Mouse (Mus musculus): ENCODE results near the gene Nav2. TPM values are rescaled to one million over a fixed set of nuclear protein-coding genes. Genes with fewer than 3 reads are reported as not detected.

Gene Nav2
- polyA plus RNA-seq, 1 experiment from 2014 or later = 7.5 TPM

DNA sequence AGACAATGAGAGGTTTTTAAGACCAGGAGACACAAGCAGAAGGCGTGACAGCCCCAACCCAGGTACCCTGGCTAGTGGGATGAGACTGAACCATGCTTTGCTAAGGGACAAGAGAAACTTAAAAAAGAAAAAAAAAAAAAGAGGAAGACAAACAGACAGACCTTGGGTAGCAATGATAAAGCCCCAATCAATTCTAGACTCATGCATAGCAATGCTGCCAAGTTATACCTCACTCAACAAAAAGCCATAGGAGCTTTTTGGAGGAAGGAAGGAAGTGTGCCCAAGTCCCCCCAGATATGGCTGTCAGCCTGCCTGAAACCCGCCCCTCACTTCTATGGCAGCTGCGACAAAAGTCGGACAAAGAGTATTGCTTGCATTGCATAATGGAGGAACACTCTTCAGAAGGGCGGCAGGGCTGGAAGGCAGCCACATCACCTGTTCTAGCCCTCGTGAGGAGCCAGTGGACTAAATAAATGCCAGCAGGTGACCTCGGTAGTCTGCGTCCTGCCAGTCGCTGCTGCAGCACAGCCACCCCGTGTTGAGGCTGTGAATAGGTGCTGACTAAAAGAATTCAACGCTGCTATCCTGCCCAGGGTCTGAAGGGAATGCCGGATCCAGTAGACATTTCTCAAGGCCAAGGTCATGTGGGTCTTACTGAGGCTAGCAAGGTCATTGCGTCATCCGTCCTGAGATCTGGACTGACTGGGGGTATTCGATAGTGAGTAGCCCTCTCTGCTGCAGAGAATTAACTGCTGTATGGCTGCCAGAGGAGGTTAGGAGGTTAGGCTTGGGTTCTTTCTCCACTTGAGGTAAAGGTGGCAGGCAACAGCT lies 696.7 kb downstream of the Nav2 start:
- H3K27me3 ChIP-seq (ENCODE audit: control insufficient read depth, insufficient read depth, low read length) = no peaks in the 10 kb centered on the region
- no peak overlapping the region for H3K27ac ChIP-seq (replicated peaks; ENCODE audit: low read depth, low read length)
- 0 out of 2 replicates have a peak, but pooled peaks cover 2% of the 10 kb centered on the region for H3K4me1 ChIP-seq (ENCODE audit: control insufficient read depth, insufficient read depth, low read length)
- 90% methylated on average over 15 of the region's 15 CpGs for WGBS
- H3K4me3 ChIP-seq (ENCODE audit: low read depth, low read length) = no peak overlapping the region
- ATAC-seq (ENCODE audit: insufficient number of reproducible peaks, low FRiP score, low TSS enrichment, low read depth) = no peak
- H3K4me2 ChIP-seq (ENCODE audit: low read depth, severe bottlenecking) = no peak overlapping the region
- no peak for DNase-seq (ENCODE audit: low spot score)
- no peak overlapping the region for H3K9ac ChIP-seq (ENCODE audit: low read length)
- no peaks in the 10 kb centered on the region for H3K36me3 ChIP-seq (ENCODE audit: control insufficient read depth, insufficient read depth, low read length)
- no peaks in the 10 kb centered on the region for H3K9me3 ChIP-seq (ENCODE audit: control insufficient read depth, low read length)

DNA sequence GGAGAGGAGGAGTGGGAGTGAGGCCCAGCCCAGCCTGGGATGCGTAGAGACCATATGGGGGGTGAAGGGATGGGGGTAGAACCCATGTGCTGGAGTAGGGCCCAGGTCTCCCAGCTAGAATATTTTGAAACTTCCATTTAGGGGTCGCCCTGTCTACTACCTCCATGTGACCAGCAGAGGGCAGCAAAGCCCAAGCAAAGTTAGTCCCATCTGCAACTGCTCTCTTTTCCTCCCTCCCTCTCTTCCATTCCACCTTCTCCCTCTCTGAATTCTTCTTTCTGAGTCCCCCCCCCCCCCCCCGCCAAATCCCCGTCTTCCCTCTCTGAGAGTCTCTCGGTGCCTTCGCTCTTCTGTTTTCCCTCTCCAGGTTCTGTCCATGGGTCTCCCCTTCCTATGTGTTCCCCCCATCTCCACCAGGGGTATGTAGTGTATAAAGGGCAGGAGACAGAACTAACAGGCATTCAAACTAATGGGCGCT lies 707.8 kb downstream of the Nav2 start:
- no peak overlapping the region for H3K9ac ChIP-seq (ENCODE audit: low read length)
- H3K27ac ChIP-seq (replicated peaks; ENCODE audit: low read depth, low read length) = no peak overlapping the region
- DNase-seq (ENCODE audit: low spot score) (peak; percentile 86), ATAC-seq (ENCODE audit: insufficient number of reproducible peaks, low FRiP score, low TSS enrichment, low read depth) (peak; percentile 55; the same call in 1 of the 2 replicates)
- no peaks in the 10 kb centered on the region for H3K4me1 ChIP-seq (ENCODE audit: control insufficient read depth, insufficient read depth, low read length)
- no peak overlapping the region for H3K4me3 ChIP-seq (ENCODE audit: low read depth, low read length)
- no peaks in the 10 kb centered on the region for H3K27me3 ChIP-seq (ENCODE audit: control insufficient read depth, insufficient read depth, low read length)
- no peaks in the 10 kb centered on the region for H3K9me3 ChIP-seq (ENCODE audit: control insufficient read depth, low read length)
- WGBS = 6% methylated on average over 6 of the region's 7 CpGs
- H3K36me3 ChIP-seq (ENCODE audit: control insufficient read depth, insufficient read depth, low read length) = no peaks in the 10 kb centered on the region
- no peak overlapping the region for H3K4me2 ChIP-seq (ENCODE audit: low read depth, severe bottlenecking)

GRCm38 (mm10) chr7:49617087-49617486 lies 708.6 kb downstream of the Nav2 start:
- DNase-seq (ENCODE audit: low spot score) (no peak), ATAC-seq (ENCODE audit: insufficient number of reproducible peaks, low FRiP score, low TSS enrichment, low read depth) (no peak)
- H3K27ac ChIP-seq (replicated peaks; ENCODE audit: low read depth, low read length) = no peak overlapping the region
- WGBS = 81% methylated on average over 4 of the region's 4 CpGs
- H3K27me3 ChIP-seq (ENCODE audit: control insufficient read depth, insufficient read depth, low read length) = no peaks in the 10 kb centered on the region
- no peaks in the 10 kb centered on the region for H3K36me3 ChIP-seq (ENCODE audit: control insufficient read depth, insufficient read depth, low read length)
- no peaks in the 10 kb centered on the region for H3K4me1 ChIP-seq (ENCODE audit: control insufficient read depth, insufficient read depth, low read length)
- no peak overlapping the region for H3K9ac ChIP-seq (ENCODE audit: low read length)
- no peaks in the 10 kb centered on the region for H3K9me3 ChIP-seq (ENCODE audit: control insufficient read depth, low read length)
- H3K4me2 ChIP-seq (ENCODE audit: low read depth, severe bottlenecking) = no peak overlapping the region
- H3K4me3 ChIP-seq (ENCODE audit: low read depth, low read length) = no peak overlapping the region

DNA sequence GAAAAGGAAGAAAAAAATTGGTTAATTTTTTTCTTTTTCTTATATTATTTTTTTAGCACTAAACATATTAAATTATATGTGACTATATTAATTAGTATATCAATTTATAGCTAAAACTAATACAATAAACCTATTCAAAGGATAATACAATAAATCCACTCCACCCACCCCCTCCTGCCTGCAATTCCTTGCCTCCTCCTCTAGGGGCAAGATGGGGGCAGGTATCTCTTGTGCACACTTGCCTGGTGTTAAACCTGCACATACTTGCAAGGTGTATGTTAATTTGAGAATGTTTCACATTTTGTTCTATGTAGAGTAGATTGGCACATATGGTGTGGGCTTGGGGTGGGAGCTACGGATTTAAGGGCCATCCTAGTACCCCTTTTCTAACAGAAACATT lies 711.6 kb downstream of the Nav2 start:
- no peak overlapping the region for H3K4me3 ChIP-seq (ENCODE audit: low read depth, low read length)
- no peak overlapping the region for H3K27ac ChIP-seq (replicated peaks; ENCODE audit: low read depth, low read length)
- no peaks in the 10 kb centered on the region for H3K9me3 ChIP-seq (ENCODE audit: control insufficient read depth, low read length)
- 78% methylated on average over 1 of the region's 1 CpGs for WGBS
- no peaks in the 10 kb centered on the region for H3K27me3 ChIP-seq (ENCODE audit: control insufficient read depth, insufficient read depth, low read length)
- no peaks in the 10 kb centered on the region for H3K36me3 ChIP-seq (ENCODE audit: control insufficient read depth, insufficient read depth, low read length)
- no peaks in the 10 kb centered on the region for H3K4me1 ChIP-seq (ENCODE audit: control insufficient read depth, insufficient read depth, low read length)
- DNase-seq (ENCODE audit: low spot score) = no peak
- no peak overlapping the region for H3K9ac ChIP-seq (ENCODE audit: low read length)
- no peak for ATAC-seq (ENCODE audit: insufficient number of reproducible peaks, low FRiP score, low TSS enrichment, low read depth)
- no peak overlapping the region for H3K4me2 ChIP-seq (ENCODE audit: low read depth, severe bottlenecking)

DNA sequence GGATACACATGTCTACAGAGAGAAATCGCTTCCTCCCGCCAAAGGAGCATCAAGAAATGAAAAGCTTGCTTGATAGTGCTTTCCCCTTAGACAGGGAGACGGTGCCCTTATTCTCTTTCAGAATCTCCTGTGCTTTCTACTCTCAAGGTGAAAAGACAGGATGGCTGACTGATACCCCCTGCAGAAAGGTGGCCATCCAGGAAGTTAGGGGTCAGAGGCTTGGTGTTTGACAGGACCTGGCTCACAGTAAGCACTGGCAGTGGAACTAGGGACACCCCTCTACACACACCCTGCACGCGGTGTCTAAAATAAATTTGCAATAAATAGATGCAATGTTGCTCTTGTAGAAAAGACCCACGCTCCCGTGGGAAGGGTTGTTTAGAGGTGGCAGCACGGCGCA lies 723.4 kb downstream of the Nav2 start:
- no peak for ATAC-seq (ENCODE audit: insufficient number of reproducible peaks, low FRiP score, low TSS enrichment, low read depth)
- H3K36me3 ChIP-seq (ENCODE audit: control insufficient read depth, insufficient read depth, low read length) = no peaks in the 10 kb centered on the region
- peaks cover 63% of the 10 kb centered on the region for H3K27me3 ChIP-seq (ENCODE audit: control insufficient read depth, insufficient read depth, low read length)
- H3K9me3 ChIP-seq (ENCODE audit: control insufficient read depth, low read length) = no peaks in the 10 kb centered on the region
- no peak overlapping the region for H3K9ac ChIP-seq (ENCODE audit: low read length)
- no peak overlapping the region for H3K27ac ChIP-seq (replicated peaks; ENCODE audit: low read depth, low read length)
- no peak overlapping the region for H3K4me3 ChIP-seq (ENCODE audit: low read depth, low read length)
- no peak for DNase-seq (ENCODE audit: low spot score)
- H3K4me2 ChIP-seq (ENCODE audit: low read depth, severe bottlenecking) = no peak overlapping the region
- 11% methylated on average over 9 of the region's 9 CpGs for WGBS
- H3K4me1 ChIP-seq (ENCODE audit: control insufficient read depth, insufficient read depth, low read length) = no peaks in the 10 kb centered on the region; the same call in none of the 2 replicates

DNA sequence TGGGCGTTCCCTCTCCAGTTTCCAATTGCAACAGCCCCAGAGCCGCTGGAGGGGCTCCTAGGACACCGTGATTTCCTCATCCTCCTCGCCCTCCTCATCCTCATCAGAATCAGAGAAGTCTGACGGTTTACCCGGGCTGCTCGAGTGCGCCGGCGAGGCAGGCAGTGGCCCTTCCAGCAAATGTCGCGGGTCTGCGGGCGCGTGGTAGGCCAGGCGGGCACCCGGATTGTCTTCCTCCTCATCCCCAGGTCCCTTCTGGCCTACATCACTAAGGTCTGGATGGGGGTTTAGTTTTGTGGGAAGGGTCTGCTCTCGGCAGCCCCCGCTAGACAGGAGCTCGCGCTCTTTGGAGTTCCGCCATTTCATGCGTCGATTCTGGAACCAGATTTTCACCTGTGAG lies 723.9 kb downstream of the Nav2 start:
- peak overlapping the region; percentile 12; the same call in 1 of the 2 replicates for H3K4me2 ChIP-seq (ENCODE audit: low read depth, severe bottlenecking)
- H3K36me3 ChIP-seq (ENCODE audit: control insufficient read depth, insufficient read depth, low read length) = no peaks in the 10 kb centered on the region
- H3K27ac ChIP-seq (replicated peaks; ENCODE audit: low read depth, low read length) = no peak overlapping the region
- peaks cover 67% of the 10 kb centered on the region for H3K27me3 ChIP-seq (ENCODE audit: control insufficient read depth, insufficient read depth, low read length)
- H3K4me1 ChIP-seq (ENCODE audit: control insufficient read depth, insufficient read depth, low read length) = no peaks in the 10 kb centered on the region; the same call in none of the 2 replicates
- DNase-seq (ENCODE audit: low spot score) (peak; percentile 46), ATAC-seq (ENCODE audit: insufficient number of reproducible peaks, low FRiP score, low TSS enrichment, low read depth) (no peak)
- H3K9me3 ChIP-seq (ENCODE audit: control insufficient read depth, low read length) = no peaks in the 10 kb centered on the region
- no peak overlapping the region for H3K4me3 ChIP-seq (ENCODE audit: low read depth, low read length)
- no peak overlapping the region for H3K9ac ChIP-seq (ENCODE audit: low read length)
- 1% methylated on average over 24 of the region's 24 CpGs for WGBS

DNA sequence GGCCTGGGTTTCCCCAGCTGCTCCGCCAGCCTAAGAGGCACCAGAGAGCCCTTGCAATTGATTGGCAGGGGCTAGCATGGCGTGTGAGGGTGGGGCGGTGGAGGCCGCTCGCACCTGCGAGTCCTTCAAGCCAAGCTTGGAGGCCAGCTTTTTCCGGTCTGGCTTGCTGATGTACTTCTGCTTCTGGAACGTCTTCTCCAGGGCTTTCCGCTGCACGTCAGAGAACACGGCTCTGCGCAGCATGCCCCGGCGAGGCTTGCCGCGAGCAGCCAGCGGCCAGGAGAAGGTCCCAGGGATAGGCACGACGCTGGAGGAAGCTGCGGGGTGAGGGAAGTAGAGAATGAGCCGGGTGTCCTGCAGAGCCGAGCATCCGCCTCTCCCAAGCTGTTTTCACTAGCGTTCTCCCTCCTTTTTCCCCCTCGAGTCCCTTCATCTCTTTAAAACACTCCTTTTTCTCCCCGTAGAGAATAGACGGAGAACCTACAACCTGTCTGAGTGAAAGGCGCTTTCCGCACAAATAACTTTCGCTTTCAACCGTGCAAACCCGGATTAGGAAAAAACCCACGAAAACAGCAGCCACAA lies 725.0 kb downstream of the Nav2 start:
- Histone ChIP-seq H3K9me3 (ENCODE audit: control insufficient read depth, low read length) (no peaks in the 10 kb centered on the region), H3K4me3 (ENCODE audit: low read depth, low read length) (peak overlapping the region; percentile 26), H3K9ac (ENCODE audit: low read length) (no peak overlapping the region; the same call in 1 of the 2 replicates), H3K36me3 (ENCODE audit: control insufficient read depth, insufficient read depth, low read length) (no peaks in the 10 kb centered on the region), H3K27ac (replicated peaks; ENCODE audit: low read depth, low read length) (no peak overlapping the region), H3K27me3 (ENCODE audit: control insufficient read depth, insufficient read depth, low read length) (peaks cover 74% of the 10 kb centered on the region), H3K4me1 (ENCODE audit: control insufficient read depth, insufficient read depth, low read length) (no peaks in the 10 kb centered on the region; the same call in none of the 2 replicates), H3K4me2 (ENCODE audit: low read depth, severe bottlenecking) (peak overlapping the region; percentile 51)
- WGBS = under 1% methylated on average over 33 of the region's 33 CpGs
- peak; percentile 64 for DNase-seq (ENCODE audit: low spot score)
- ATAC-seq (ENCODE audit: insufficient number of reproducible peaks, low FRiP score, low TSS enrichment, low read depth) = no peak

- H3K36me3 ChIP-seq (ENCODE audit: control insufficient read depth, insufficient read depth, low read length) = no peaks in the 10 kb centered on the region
- H3K27ac ChIP-seq (replicated peaks; ENCODE audit: low read depth, low read length) = no peak overlapping the region
- H3K9me3 ChIP-seq (ENCODE audit: control insufficient read depth, low read length) = no peaks in the 10 kb centered on the region
- WGBS = under 1% methylated on average over 26 of the region's 26 CpGs
- no peaks in the 10 kb centered on the region; the same call in none of the 2 replicates for H3K4me1 ChIP-seq (ENCODE audit: control insufficient read depth, insufficient read depth, low read length)
- H3K4me2 ChIP-seq (ENCODE audit: low read depth, severe bottlenecking) = no peak overlapping the region
- H3K4me3 ChIP-seq (ENCODE audit: low read depth, low read length) = no peak overlapping the region
- H3K27me3 ChIP-seq (ENCODE audit: control insufficient read depth, insufficient read depth, low read length) = peaks cover 81% of the 10 kb centered on the region
- no peak overlapping the region for H3K9ac ChIP-seq (ENCODE audit: low read length)
- peak; percentile 59 for DNase-seq (ENCODE audit: low spot score)
- ATAC-seq (ENCODE audit: insufficient number of reproducible peaks, low FRiP score, low TSS enrichment, low read depth) = no peak
Observed at GRCm38 (mm10) chr7:49634291-49635073, 726.0 kb downstream of the Nav2 start.
